Mouse (Mus musculus) cortical plate, adult 2 months (tissue): ENCODE data around the gene Smad1.

Source experiments
- CTCF ChIP-seq: fragments of 200-500 bp; IDR thresholded peaks from 2 replicates; pipeline ENCODE4 v1.5.1; 2011; ENCODE audit warnings: mild to moderate bottlenecking, control low read depth, low read length; ENCODE audit not compliant: insufficient read depth; ENCODE audit errors: extremely low read depth
- POLR2A ChIP-seq: fragments of 200-500 bp; IDR thresholded peaks from 2 replicates; pipeline ENCODE4 v1.6.1; 2011; ENCODE audit warnings: mild to moderate bottlenecking, low read length, control low read depth; ENCODE audit not compliant: insufficient read depth; ENCODE audit errors: extremely low read depth

DNA sequence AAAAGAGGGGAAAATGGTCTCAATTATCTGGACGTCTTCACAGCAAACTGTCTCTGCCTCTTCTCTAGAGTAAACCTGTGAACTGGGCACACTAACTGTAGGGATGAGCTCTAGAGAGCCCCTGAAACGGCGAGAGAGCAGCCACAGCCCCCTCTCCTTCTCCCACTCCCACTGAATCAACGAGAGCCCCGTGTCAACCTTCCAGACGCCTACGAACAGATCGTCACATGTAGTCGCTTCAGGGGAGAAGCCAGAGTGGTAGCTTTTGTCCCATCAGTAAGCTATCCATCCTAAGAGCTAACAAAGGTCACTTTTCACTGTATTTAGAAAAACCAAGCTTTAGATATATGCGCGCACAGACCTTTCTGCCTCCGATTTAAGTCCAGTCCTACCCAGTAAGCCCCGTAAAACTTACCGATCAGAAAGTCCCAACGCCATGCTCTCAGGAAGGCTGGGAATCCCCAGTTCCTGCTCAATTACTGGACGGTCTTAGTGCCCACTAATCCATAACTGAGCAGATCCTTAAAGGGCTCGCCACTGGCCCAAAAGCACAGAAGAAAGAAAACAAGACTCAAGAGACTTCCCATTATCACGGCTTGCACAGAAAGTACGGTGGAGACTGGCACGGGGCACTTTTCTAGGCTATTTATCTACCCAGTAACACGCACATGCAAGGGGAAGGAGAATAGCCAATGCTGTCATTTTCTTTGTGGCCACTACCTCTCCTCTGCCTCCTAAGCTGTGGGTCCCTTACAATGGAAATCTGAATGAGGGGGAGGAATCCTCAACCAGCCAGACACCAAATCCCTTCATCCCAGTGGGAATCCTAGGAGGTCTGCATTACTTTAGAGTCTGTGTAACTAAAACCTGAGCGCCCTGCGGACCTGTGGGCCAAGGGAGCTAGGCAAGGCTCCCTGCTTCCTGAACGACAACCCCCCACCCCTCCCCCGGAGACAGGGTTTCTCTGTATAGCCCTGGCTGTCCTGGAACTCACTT lies 14.7 kb downstream of the Smad1 start:
- TF ChIP-seq CTCF (no peak), POLR2A (no peak)
